Mouse (Mus musculus) hindbrain, embryonic 14.5 days (tissue): ENCODE measurements at regions not wholly inside any gene's neighbourhood (a gene's known extent, or its start where the extent isn't known, plus 50 kb on each side); places are given as distances from the start of the nearest gene placed in this dataset.
A peak's percentile ranks its signal among the peaks of the same experiment; 100 is the strongest.

Experiments used
- ATAC-seq: fragments of 200-750 bp; cut with Nextera tagmentation; 2 replicates; pipeline ENCODE4 v1.8.0; 2017; ENCODE audit warnings: moderate number of reproducible peaks, mild to moderate bottlenecking, moderate TSS enrichment, moderate library complexity; ENCODE audit not compliant: low FRiP score
- DNase-seq: peaks from one replicate; pipeline ENCODE4 v3.0.0-alpha.2; 2015; ENCODE audit warnings: low spot score
- H3K27ac ChIP-seq: fragments of 300-500 bp; sonication (generic); 2 replicates; pipeline ENCODE4 v1.5.1; 2014; ENCODE audit warnings: mild to moderate bottlenecking, moderate library complexity
- H3K27me3 ChIP-seq: fragments of 300-500 bp; sonication (generic); 2 replicates; pipeline ENCODE4 v1.6.1; 2014; ENCODE audit warnings: mild to moderate bottlenecking, low read length, mixed read lengths; ENCODE audit not compliant: control insufficient read depth, insufficient read depth
- H3K36me3 ChIP-seq: fragments of 300-500 bp; sonication (generic); replicated peaks from 2 replicates; pipeline ENCODE4 v1.6.1; 2014; ENCODE audit not compliant: control insufficient read depth, insufficient read depth
- H3K4me1 ChIP-seq: fragments of 300-500 bp; sonication (generic); replicated peaks from 2 replicates; pipeline ENCODE4 v1.6.1; 2014; ENCODE audit warnings: antibody characterized with exemption, low read length, mixed read lengths; ENCODE audit not compliant: control insufficient read depth, insufficient read depth
- H3K4me2 ChIP-seq: fragments of 300-500 bp; sonication (generic); replicated peaks from 2 replicates; pipeline ENCODE4 v1.6.1; 2014; ENCODE audit warnings: mild to moderate bottlenecking, moderate library complexity
- H3K4me3 ChIP-seq: fragments of 300-500 bp; sonication (generic); replicated peaks from 2 replicates; pipeline ENCODE4 v1.5.1; 2014; ENCODE audit warnings: mild to moderate bottlenecking, low read length
- H3K9ac ChIP-seq: fragments of 300-500 bp; sonication (generic); 2 replicates; pipeline ENCODE4 v1.6.1; 2014
- H3K9me3 ChIP-seq: fragments of 300-500 bp; sonication (generic); 2 replicates; pipeline ENCODE4 v1.6.1; 2016; ENCODE audit warnings: low read length; ENCODE audit not compliant: control insufficient read depth
- WGBS: fragments of 180-500 bp; shearing (Covaris S2); extraction: QIAGEN DNeasy Blood & Tissue Kit; methylation state at CpG from one replicate; pipeline ENCODE4 v1.1.7; 2014; 5-methylcytosine and 5-hydroxymethylcytosine counted together

- Histone ChIP-seq H3K4me1 (no peaks in the 10 kb centered on the region), H3K4me2 (no peak overlapping the region), H3K4me3 (no peak overlapping the region), H3K9me3 (no peaks in the 10 kb centered on the region), H3K27ac (no peak overlapping the region), H3K9ac (no peak overlapping the region), H3K27me3 (no peaks in the 10 kb centered on the region), H3K36me3 (no peaks in the 10 kb centered on the region)
- 7% methylated on average over 1 of the region's 1 CpGs for WGBS
- ATAC-seq: no peak; the same call in 1 of the 2 replicates
- no peak for DNase-seq
These were observed 540.1 kb upstream of the Stxbp6 start for GRCm38 (mm10) chr12:45614509-45615150.

- ATAC-seq (no peak), DNase-seq (no peak)
- Histone ChIP-seq H3K4me3 (no peak overlapping the region), H3K9ac (no peak overlapping the region), H3K36me3 (no peaks in the 10 kb centered on the region), H3K27ac (no peak overlapping the region), H3K9me3 (no peaks in the 10 kb centered on the region), H3K27me3 (no peaks in the 10 kb centered on the region), H3K4me1 (no peaks in the 10 kb centered on the region), H3K4me2 (no peak overlapping the region)
These were observed 539.6 kb upstream of the Stxbp6 start for GRCm38 (mm10) chr12:45614074-45614473.

DNA sequence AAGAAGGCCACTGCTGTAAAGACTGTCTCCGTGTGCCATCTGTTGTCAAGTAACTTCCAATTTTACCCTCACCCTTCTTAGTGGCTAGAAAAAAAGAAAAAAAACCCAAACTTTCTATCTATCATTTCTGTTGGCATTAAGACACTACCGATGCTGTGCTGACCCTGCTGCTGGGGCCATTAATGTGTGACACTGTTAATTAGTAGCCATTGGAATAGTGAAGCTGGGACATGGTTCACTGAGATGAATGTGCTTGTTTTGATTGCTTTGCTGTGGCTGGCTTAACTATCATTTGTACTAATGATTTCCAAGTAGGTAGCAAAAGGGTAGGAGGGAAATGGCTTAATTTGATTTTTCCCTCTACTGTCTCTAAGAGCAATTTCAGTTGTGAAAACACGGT, 524.9 kb upstream of the Stxbp6 start:
- DNase-seq: no peak
- Histone ChIP-seq H3K4me1 (peaks cover 7% of the 10 kb centered on the region; the same call in 1 of the 2 replicates), H3K4me2 (no peak overlapping the region), H3K9ac (no peak overlapping the region), H3K27ac (no peak overlapping the region), H3K36me3 (no peaks in the 10 kb centered on the region), H3K9me3 (no peaks in the 10 kb centered on the region), H3K4me3 (no peak overlapping the region), H3K27me3 (no peaks in the 10 kb centered on the region)
- no peak for ATAC-seq
- WGBS: 53% methylated on average over 3 of the region's 3 CpGs

GRCm38 (mm10) chr12:45597904-45598570, 523.5 kb upstream of the Stxbp6 start:
- DNase-seq: peak; percentile 65
- WGBS: 18% methylated on average over 4 of the region's 4 CpGs
- peaks cover 7% of the 10 kb centered on the region; the same call in 1 of the 2 replicates for H3K4me1 ChIP-seq
- no peaks in the 10 kb centered on the region for H3K9me3 ChIP-seq
- H3K27ac ChIP-seq: 0 out of 2 replicates have a peak overlapping the region, but pooled peaks have one; percentile 32
- H3K4me2 ChIP-seq: no peak overlapping the region
- H3K27me3 ChIP-seq: no peaks in the 10 kb centered on the region
- H3K4me3 ChIP-seq: no peak overlapping the region
- no peak overlapping the region for H3K9ac ChIP-seq
- no peaks in the 10 kb centered on the region for H3K36me3 ChIP-seq
- ATAC-seq: peak; percentile 88

DNA sequence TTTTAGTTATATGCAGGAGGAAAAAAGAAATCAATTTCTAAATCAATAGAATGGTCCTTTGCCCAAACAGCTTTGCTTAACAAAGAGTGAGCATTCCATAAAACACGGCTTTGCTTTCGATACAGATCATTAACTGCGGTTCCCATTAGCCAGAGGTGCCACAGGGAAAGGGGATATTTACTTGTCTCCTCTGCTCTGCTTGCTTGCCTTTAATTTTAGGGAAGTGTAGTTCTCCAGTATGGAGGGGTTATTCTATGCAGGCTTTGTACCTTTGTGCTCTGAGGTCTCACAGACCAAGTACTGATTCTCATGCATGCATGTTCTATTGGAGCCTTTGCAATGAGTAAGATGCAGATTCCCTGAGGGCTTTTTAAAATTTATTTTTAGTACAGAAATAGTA, 520.2 kb upstream of the Stxbp6 start:
- peak overlapping the region; percentile 51; the same call in 1 of the 2 replicates for H3K27ac ChIP-seq
- no peaks in the 10 kb centered on the region for H3K27me3 ChIP-seq
- H3K9ac ChIP-seq: no peak overlapping the region
- no peaks in the 10 kb centered on the region for H3K9me3 ChIP-seq
- WGBS: 48% methylated on average over 3 of the region's 3 CpGs
- no peak for DNase-seq
- H3K4me3 ChIP-seq: no peak overlapping the region
- H3K4me2 ChIP-seq: no peak overlapping the region
- peaks cover 7% of the 10 kb centered on the region; the same call in 1 of the 2 replicates for H3K4me1 ChIP-seq
- no peak for ATAC-seq
- H3K36me3 ChIP-seq: no peaks in the 10 kb centered on the region

DNA sequence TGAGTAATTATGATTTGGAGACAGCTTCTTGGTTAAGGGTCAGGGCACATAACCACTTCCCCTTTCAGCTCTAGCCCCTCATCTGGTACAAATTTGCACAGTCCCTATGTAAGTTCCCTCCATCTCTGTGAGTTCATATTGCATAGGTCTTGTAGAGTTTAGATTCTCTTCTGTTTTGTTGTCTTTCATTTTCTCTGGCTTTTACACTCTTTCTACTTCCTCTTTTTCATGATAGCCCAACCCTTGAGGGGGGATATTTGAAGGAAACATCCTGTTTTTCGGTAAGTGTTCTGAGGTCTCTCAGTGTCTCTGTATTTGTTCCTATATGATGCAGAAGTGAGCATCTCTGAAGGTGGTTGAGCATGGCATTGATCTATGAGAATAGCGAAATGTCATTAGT, 515.7 kb upstream of the Stxbp6 start:
- H3K4me1 ChIP-seq: no peaks in the 10 kb centered on the region; the same call in 1 of the 2 replicates
- no peak overlapping the region for H3K4me2 ChIP-seq
- H3K36me3 ChIP-seq: no peaks in the 10 kb centered on the region
- H3K9me3 ChIP-seq: no peaks in the 10 kb centered on the region
- H3K27ac ChIP-seq: no peak overlapping the region
- H3K27me3 ChIP-seq: no peaks in the 10 kb centered on the region
- no peak overlapping the region for H3K9ac ChIP-seq
- no peak overlapping the region for H3K4me3 ChIP-seq
- ATAC-seq: no peak
- DNase-seq: no peak
- WGBS: 98% methylated on average over 2 of the region's 2 CpGs

GRCm38 (mm10) chr12:45585763-45586162, 511.3 kb upstream of the Stxbp6 start:
- Histone ChIP-seq H3K9ac (no peak overlapping the region), H3K4me2 (no peak overlapping the region), H3K27me3 (no peaks in the 10 kb centered on the region), H3K36me3 (no peaks in the 10 kb centered on the region), H3K4me1 (no peaks in the 10 kb centered on the region), H3K4me3 (no peak overlapping the region), H3K9me3 (no peaks in the 10 kb centered on the region), H3K27ac (no peak overlapping the region)
- 83% methylated on average over 4 of the region's 4 CpGs for WGBS
- DNase-seq: no peak
- ATAC-seq: no peak

GRCm38 (mm10) chr12:45563325-45564030, 489.0 kb upstream of the Stxbp6 start:
- ATAC-seq: peak; percentile 83
- Histone ChIP-seq H3K4me2 (no peak overlapping the region), H3K36me3 (no peaks in the 10 kb centered on the region), H3K27ac (peak overlapping the region; percentile 80), H3K27me3 (no peaks in the 10 kb centered on the region), H3K4me3 (no peak overlapping the region), H3K9ac (no peak overlapping the region), H3K9me3 (no peaks in the 10 kb centered on the region), H3K4me1 (peaks cover 30% of the 10 kb centered on the region)
- DNase-seq: peak; percentile 31
- WGBS: 38% methylated on average over 13 of the region's 13 CpGs

DNA sequence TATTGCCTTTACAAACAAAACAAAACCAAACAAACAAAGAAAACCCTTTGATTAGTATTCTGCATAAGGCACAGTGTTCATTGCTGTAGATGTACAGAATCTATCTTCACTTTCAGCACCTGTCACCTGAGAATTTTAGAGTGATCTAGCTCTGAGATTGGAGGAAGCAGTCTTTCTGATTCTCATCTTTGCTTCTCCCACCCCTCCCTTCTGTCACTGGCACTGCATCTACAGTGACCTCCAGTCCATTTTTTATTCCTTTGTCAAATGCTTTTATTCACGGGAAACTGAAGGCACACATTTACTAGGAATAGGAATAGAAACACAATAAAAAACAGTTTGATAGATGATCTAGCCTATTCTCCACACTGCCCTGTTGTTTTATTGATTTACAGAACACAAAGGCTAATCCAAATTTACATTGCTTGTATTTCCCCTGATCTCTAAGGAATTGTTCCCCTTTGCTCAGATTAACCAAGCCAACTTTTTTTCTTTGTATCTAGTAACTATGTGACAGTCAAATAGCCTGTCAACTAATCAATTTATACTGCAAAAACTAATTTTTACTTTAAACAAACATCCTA, 488.2 kb upstream of the Stxbp6 start:
- Histone ChIP-seq H3K36me3 (no peaks in the 10 kb centered on the region), H3K4me3 (no peak overlapping the region), H3K27me3 (no peaks in the 10 kb centered on the region), H3K4me2 (no peak overlapping the region), H3K9me3 (no peaks in the 10 kb centered on the region), H3K9ac (peak overlapping the region; percentile 31; the same call in 1 of the 2 replicates), H3K27ac (peak overlapping the region; percentile 80), H3K4me1 (peaks cover 30% of the 10 kb centered on the region)
- WGBS: 22% methylated on average over 1 of the region's 1 CpGs
- peak; percentile 22 for ATAC-seq
- DNase-seq: peak; percentile 52
